Mouse (Mus musculus) cerebellum, adult 9-10 months (tissue): ENCODE measurements around the gene Spata31.

Experiments
- DNase-seq: peaks from one replicate; pipeline ENCODE4 v3.0.0; 2022

Gene Spata31

GRCm38 (mm10) chr13:64917191-64917590 lies at the start of gene Spata31:
TSS of gene Spata31 (plus strand) at chr13:64917406.
- DNase-seq, result no peak

GRCm38 (mm10) chr13:64903132-64903531 lies 14.1 kb upstream of the Spata31 start:
- no peak for DNase-seq

- DNase-seq, result no peak
Observed at GRCm38 (mm10) chr13:64903585-64904208, 13.5 kb upstream of the Spata31 start, which contains the start of gene Cntnap3. TSS of gene Cntnap3 (minus strand) at chr13:64903955.
